ENCODE assay signal across 22 mouse cellular contexts in the genomic region with DNA sequence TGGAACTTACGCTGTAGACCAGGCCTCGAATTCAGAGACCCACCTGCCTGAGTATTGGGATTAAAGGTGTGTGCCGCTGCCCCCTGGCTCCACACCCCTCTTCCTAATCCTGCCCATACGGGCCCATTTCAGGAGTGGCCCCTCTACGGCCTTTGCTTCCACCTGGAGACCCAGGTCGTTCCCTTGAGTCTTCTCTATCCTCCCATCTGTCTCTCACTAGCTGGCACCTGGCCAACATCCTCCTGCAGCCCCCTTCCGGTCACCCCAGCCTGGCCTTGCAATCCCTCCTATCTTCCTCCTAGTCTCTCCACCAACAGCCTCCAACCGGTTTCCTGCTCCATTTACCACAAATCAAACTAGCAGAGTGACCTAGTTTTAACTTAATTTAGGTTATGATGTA. TPM values are rescaled to one million over a fixed set of nuclear protein-coding genes. Genes with fewer than 3 reads are reported as not detected.
DNase-seq lines count a peak whose midpoint lies in the region; ATAC-seq and TF ChIP-seq lines count a peak whose summit lies in the region.
"Had no signal": no experiment of that assay in that cellular context is flagged by ENCODE, and none has a peak within 500 bp of the region (broad histone marks: within the 10 kb centered on the region; RNA-seq: fewer than 3 reads in every experiment).

No protein-coding gene starts in this region.

- H3K4me3 ChIP-seq in cerebellum, adult 2 months (replicated peaks; ENCODE audit: insufficient read depth, low read depth, low read length): no peak overlapping the region
- H3K4me3 ChIP-seq in kidney, adult 2 months (ENCODE audit: insufficient read depth, low read depth, low read length): no peak overlapping the region
- H3K4me3 ChIP-seq in liver, postnatal 0 days (ENCODE audit: low read depth, low read length): no peak overlapping the region
- no peak overlapping the region for H3K4me3 ChIP-seq in liver, embryonic 11.5 days (ENCODE audit: low read depth, low read length)
- no peak overlapping the region for H3K4me3 ChIP-seq in forebrain, embryonic 14.5 days (ENCODE audit: low read depth, low read length)
- H3K4me3 ChIP-seq: forebrain, embryonic 10.5 days; limb, embryonic 10.5 days; midbrain, embryonic 13.5 days; neural tube, embryonic 12.5 days had no signal

- peak overlapping the region; percentile 46; the same call in 1 of the 2 replicates for H3K27ac ChIP-seq in cerebellum, adult 2 months (ENCODE audit: insufficient read depth, low read length)
- H3K27ac ChIP-seq in kidney, adult 2 months (ENCODE audit: insufficient read depth, low read depth, low read length): no peak overlapping the region
- peak overlapping the region; percentile 96 for H3K27ac ChIP-seq in liver, postnatal 0 days (ENCODE audit: low read depth)
- H3K27ac ChIP-seq in liver, embryonic 11.5 days (ENCODE audit: low read depth, low read length): no peak overlapping the region
- no peak overlapping the region for H3K27ac ChIP-seq in forebrain, embryonic 14.5 days (ENCODE audit: low read depth, low read length)
- H3K27ac ChIP-seq: forebrain, embryonic 10.5 days; limb, embryonic 10.5 days; midbrain, embryonic 13.5 days; neural tube, embryonic 12.5 days had no signal

- H3K9ac ChIP-seq in liver, postnatal 0 days (replicated peaks): no peak overlapping the region
- no peak overlapping the region for H3K9ac ChIP-seq in liver, embryonic 11.5 days (ENCODE audit: low read depth, low read length)
- H3K9ac ChIP-seq in forebrain, embryonic 14.5 days (ENCODE audit: low read length): no peak overlapping the region
- H3K9ac ChIP-seq: midbrain, embryonic 13.5 days; neural tube, embryonic 12.5 days had no signal

- no peaks in the 10 kb centered on the region for H3K9me3 ChIP-seq in liver, postnatal 0 days (ENCODE audit: low read length)
- no peaks in the 10 kb centered on the region for H3K9me3 ChIP-seq in liver, embryonic 11.5 days (ENCODE audit: control insufficient read depth, low read length)
- no peaks in the 10 kb centered on the region for H3K9me3 ChIP-seq in forebrain, embryonic 14.5 days (replicated peaks; ENCODE audit: control insufficient read depth, low read length)
- H3K9me3 ChIP-seq: forebrain, embryonic 10.5 days; limb, embryonic 10.5 days; midbrain, embryonic 13.5 days; neural tube, embryonic 12.5 days had no signal

- DNase-seq in cerebellum, adult 2 months: peak in 1 of 2 experiments; percentile 39
- DNase-seq in kidney, adult 2 months: peak; percentile 42
- no peak for DNase-seq in kidney, adult 18-20 months
- DNase-seq in liver, postnatal 0 days: no peak
- DNase-seq in liver, embryonic 11.5 days (ENCODE audit: low spot score): no peak
- DNase-seq in 416B (ENCODE audit: low read depth): peak; percentile 60
- DNase-seq in forebrain, embryonic 14.5 days (ENCODE audit: low spot score): no peak
- DNase-seq: adrenal gland, postnatal 36 days; heart, postnatal 4 days; layer of hippocampus, adult 9-11 months; lung, adult 2 months; thymus, adult 18-20 months; thymus, postnatal 4 days had no signal

- no peak for TF ChIP-seq CTCF in cerebellum, adult 2 months (IDR thresholded peaks at IDR 0.05; ENCODE audit: borderline replicate concordance, insufficient read depth, low read depth, low read length)
- no peak for TF ChIP-seq CTCF in kidney, adult 2 months (conservative IDR thresholded peaks at IDR 0.05; ENCODE audit: insufficient read depth, insufficient read length, low read depth, low read length)
- TF ChIP-seq CTCF in liver, postnatal 0 days (IDR thresholded peaks at IDR 0.05; ENCODE audit: low read depth): no peak

- no peak for TF ChIP-seq POLR2A in cerebellum, adult 2 months (IDR thresholded peaks at IDR 0.05; ENCODE audit: borderline replicate concordance, insufficient read depth, low read length)
- no peak for TF ChIP-seq POLR2A in kidney, adult 2 months (IDR thresholded peaks at IDR 0.05; ENCODE audit: low read depth, low read length)

- no peaks in the 10 kb centered on the region for H3K36me3 ChIP-seq in kidney, adult 2 months (ENCODE audit: control insufficient read depth, insufficient read depth, low read length)
- 0 out of 2 replicates have a peak, but pooled peaks cover 3% of the 10 kb centered on the region for H3K36me3 ChIP-seq in liver, postnatal 0 days (replicated peaks; ENCODE audit: insufficient read depth, low read length)
- no peaks in the 10 kb centered on the region for H3K36me3 ChIP-seq in liver, embryonic 11.5 days (ENCODE audit: control insufficient read depth, insufficient read depth, low read length)
- H3K36me3 ChIP-seq in forebrain, embryonic 14.5 days (ENCODE audit: control insufficient read depth, insufficient read depth, low read length): no peaks in the 10 kb centered on the region
- H3K36me3 ChIP-seq: forebrain, embryonic 10.5 days; limb, embryonic 10.5 days; midbrain, embryonic 13.5 days; neural tube, embryonic 12.5 days had no signal

- ATAC-seq in cerebellum, adult (ENCODE audit: insufficient number of reproducible peaks, low FRiP score, low TSS enrichment): no peak
- no peak for ATAC-seq in liver, postnatal 0 days
- ATAC-seq in liver, embryonic 11.5 days (replicated peaks; ENCODE audit: low FRiP score): no peak
- no peak for ATAC-seq in forebrain, embryonic 14.5 days
- ATAC-seq: hindbrain, embryonic 16.5 days; intestine, postnatal 0 days; midbrain, embryonic 13.5 days had no signal

- no peak for TF ChIP-seq EP300 in liver, postnatal 0 days (IDR thresholded peaks at IDR 0.05; ENCODE audit: low read depth)

- WGBS in cerebellum, adult 2 months: 53% methylated on average over 8 of the region's 8 CpGs
- WGBS in kidney, adult 2 months: 66% methylated on average over 8 of the region's 8 CpGs
- 59% methylated on average over 8 of the region's 8 CpGs for WGBS in liver, postnatal 0 days (ENCODE audit: insufficient replicate concordance)
- 71% methylated on average over 8 of the region's 8 CpGs for WGBS in liver, embryonic 11.5 days
- WGBS in forebrain, embryonic 14.5 days: 81% methylated on average over 8 of the region's 8 CpGs

- H3K4me2 ChIP-seq in liver, postnatal 0 days (ENCODE audit: low read depth, low read length): no peak overlapping the region
- no peak overlapping the region for H3K4me2 ChIP-seq in liver, embryonic 11.5 days
- H3K4me2 ChIP-seq in forebrain, embryonic 14.5 days (ENCODE audit: low read length): no peak overlapping the region
- H3K4me2 ChIP-seq: midbrain, embryonic 13.5 days; neural tube, embryonic 12.5 days had no signal

- H3K4me1 ChIP-seq in cerebellum, adult 2 months (ENCODE audit: control insufficient read depth, insufficient read depth, low read length): peaks cover 22% of the 10 kb centered on the region; the same call in 1 of the 2 replicates
- 0 out of 2 replicates have a peak, but pooled peaks cover 2% of the 10 kb centered on the region for H3K4me1 ChIP-seq in kidney, adult 2 months (ENCODE audit: control insufficient read depth, insufficient read depth, low read length)
- peaks cover 18% of the 10 kb centered on the region for H3K4me1 ChIP-seq in liver, postnatal 0 days (ENCODE audit: insufficient read depth)
- H3K4me1 ChIP-seq in liver, embryonic 11.5 days (replicated peaks; ENCODE audit: control insufficient read depth, insufficient read depth, low read length): peaks cover 8% of the 10 kb centered on the region; the same call in 1 of the 2 replicates
- H3K4me1 ChIP-seq in forebrain, embryonic 14.5 days (ENCODE audit: control insufficient read depth, insufficient read depth, low read length): no peaks in the 10 kb centered on the region
- H3K4me1 ChIP-seq: limb, embryonic 10.5 days had no signal

- H3K27me3 ChIP-seq in cerebellum, adult 2 months (ENCODE audit: control insufficient read depth, insufficient read depth, low read length): no peaks in the 10 kb centered on the region
- no peaks in the 10 kb centered on the region for H3K27me3 ChIP-seq in kidney, adult 2 months (replicated peaks; ENCODE audit: control insufficient read depth, insufficient read depth, low read length)
- no peaks in the 10 kb centered on the region for H3K27me3 ChIP-seq in liver, postnatal 0 days (ENCODE audit: insufficient read depth, low read length)
- no peaks in the 10 kb centered on the region for H3K27me3 ChIP-seq in liver, embryonic 11.5 days (replicated peaks; ENCODE audit: control insufficient read depth, insufficient read depth, low read length)
- no peaks in the 10 kb centered on the region for H3K27me3 ChIP-seq in forebrain, embryonic 14.5 days (replicated peaks; ENCODE audit: control insufficient read depth, insufficient read depth, low read length)
- H3K27me3 ChIP-seq: midbrain, embryonic 13.5 days; neural tube, embryonic 12.5 days had no signal

RNA-seq across cellular contexts. Expression of a gene that starts 7.6 kb away (rescaled TPM):
- 57.3 and 63.7 TPM in 2 replicates for polyA plus RNA-seq in cerebellum, adult 2 months (2012; rRNA removed)
- 14.0 and 18.1 TPM in 2 replicates for polyA plus RNA-seq in kidney, adult 2 months (2012; rRNA removed)
- 4.6 and 4.9 TPM in 2 replicates for polyA plus RNA-seq in liver, postnatal 0 days (2015; fragmentation: Nextera tagmentation; extraction: Ambion mirVana)
- 3.2 and 3.4 TPM in 2 replicates for polyA plus RNA-seq in liver, embryonic 11.5 days (2014; fragmentation: Nextera tagmentation; extraction: Ambion mirVana)
- 0.24 and 0.40 TPM in 2 replicates for polyA plus RNA-seq in forebrain, embryonic 14.5 days (2014; fragmentation: Nextera tagmentation; extraction: Ambion mirVana)

RNA-seq across cellular contexts. Expression of a gene that starts 13.0 kb away (rescaled TPM):
- 53.5 and 56.8 TPM in 2 replicates for polyA plus RNA-seq in cerebellum, adult 2 months (2012; rRNA removed)
- polyA plus RNA-seq in kidney, adult 2 months (2012; rRNA removed): 18.0 and 21.0 TPM in 2 replicates
- 7.0 and 7.3 TPM in 2 replicates for polyA plus RNA-seq in liver, postnatal 0 days (2015; fragmentation: Nextera tagmentation; extraction: Ambion mirVana)
- polyA plus RNA-seq in liver, embryonic 11.5 days (2014; fragmentation: Nextera tagmentation; extraction: Ambion mirVana): 25.0 and 25.7 TPM in 2 replicates
- 17.2 and 20.0 TPM in 2 replicates for polyA plus RNA-seq in forebrain, embryonic 14.5 days (2014; fragmentation: Nextera tagmentation; extraction: Ambion mirVana)

RNA-seq across cellular contexts. Expression of a gene that starts 17.1 kb away (rescaled TPM):
- polyA plus RNA-seq in cerebellum, adult 2 months (2012; rRNA removed): 0.65 and 0.97 TPM in 2 replicates
- not detected in 2 replicates for polyA plus RNA-seq in kidney, adult 2 months (2012; rRNA removed)
- not detected in 2 replicates for polyA plus RNA-seq in liver, postnatal 0 days (2015; fragmentation: Nextera tagmentation; extraction: Ambion mirVana)
- not detected in 2 replicates for polyA plus RNA-seq in liver, embryonic 11.5 days (2014; fragmentation: Nextera tagmentation; extraction: Ambion mirVana)
- polyA plus RNA-seq in forebrain, embryonic 14.5 days (2014; fragmentation: Nextera tagmentation; extraction: Ambion mirVana): not detected in 2 replicates
- polyA plus RNA-seq: heart, embryonic 14.5 days; limb, embryonic 10.5 days; liver, adult 2 months; midbrain, embryonic 13.5 days; neural tube, embryonic 12.5 days had no signal

RNA-seq across cellular contexts. Expression of a gene that starts 22.8 kb away (rescaled TPM):
- 249 and 283 TPM in 2 replicates for polyA plus RNA-seq in cerebellum, adult 2 months (2012; rRNA removed)
- polyA plus RNA-seq in kidney, adult 2 months (2012; rRNA removed): 0.34 and 0.42 TPM in 2 replicates
- 0.04 and 0.09 TPM in 2 replicates for polyA plus RNA-seq in liver, postnatal 0 days (2015; fragmentation: Nextera tagmentation; extraction: Ambion mirVana)
- polyA plus RNA-seq in liver, embryonic 11.5 days (2014; fragmentation: Nextera tagmentation; extraction: Ambion mirVana): 0.75 and 0.89 TPM in 2 replicates
- polyA plus RNA-seq in forebrain, embryonic 14.5 days (2014; fragmentation: Nextera tagmentation; extraction: Ambion mirVana): 0.12 and 0.14 TPM in 2 replicates
- polyA plus RNA-seq: forebrain, embryonic 10.5 days; intestine, postnatal 0 days had no signal

RNA-seq across cellular contexts. Expression of a gene that starts 32.0 kb away (rescaled TPM):
- 1.4 TPM in 2 replicates for polyA plus RNA-seq in cerebellum, adult 2 months (2012; rRNA removed)
- 0.04 and 0.05 TPM in 2 replicates for polyA plus RNA-seq in kidney, adult 2 months (2012; rRNA removed)
- polyA plus RNA-seq in liver, postnatal 0 days (2015; fragmentation: Nextera tagmentation; extraction: Ambion mirVana): 0.29 and 0.46 TPM in 2 replicates
- polyA plus RNA-seq in liver, embryonic 11.5 days (2014; fragmentation: Nextera tagmentation; extraction: Ambion mirVana): 0.52 and 0.64 TPM in 2 replicates
- not detected in 2 replicates for polyA plus RNA-seq in forebrain, embryonic 14.5 days (2014; fragmentation: Nextera tagmentation; extraction: Ambion mirVana)
- polyA plus RNA-seq: forebrain, embryonic 10.5 days; limb, embryonic 10.5 days had no signal

Comparison
In these comparisons a context has a peak if more than half of its experiments do, and no peak if none do; other contexts are left out.
1. DNase-seq: peak in kidney, adult 2 months (single experiment) and 416B (single experiment); none in kidney, adult 18-20 months (single experiment), liver, postnatal 0 days (single experiment), liver, embryonic 11.5 days (single experiment) and forebrain, embryonic 14.5 days (single experiment).
2. H3K27ac ChIP-seq: peak in cerebellum, adult 2 months (single experiment) and liver, postnatal 0 days (single experiment); none in kidney, adult 2 months (single experiment), liver, embryonic 11.5 days (single experiment) and forebrain, embryonic 14.5 days (single experiment).